Mouse (Mus musculus): ENCODE measurements around the gene Tbc1d22b.

DNA sequence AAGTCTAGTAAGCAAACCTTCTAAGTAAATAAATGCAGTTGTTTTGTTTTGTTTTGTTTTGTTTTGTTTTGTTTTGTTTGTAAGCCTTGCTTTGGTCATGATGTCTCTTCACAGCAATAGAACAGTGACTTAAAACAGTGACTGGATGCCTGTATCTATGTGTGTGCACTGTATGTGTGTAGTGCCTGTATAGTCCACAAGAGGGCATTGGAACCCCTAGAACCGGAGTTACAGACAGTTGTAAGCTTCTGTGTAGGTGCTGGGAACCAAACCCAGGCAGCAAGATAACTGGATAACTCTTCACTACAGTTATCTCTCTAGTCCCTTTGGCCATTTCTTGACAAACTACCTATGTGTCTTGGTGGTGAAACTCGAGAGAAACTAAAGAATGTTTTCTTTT, 24.0 kb upstream of the Tbc1d22b start:
- no peak for TF ChIP-seq POLR2AphosphoS5 (IDR thresholded peaks at IDR 0.05; ENCODE audit: insufficient replicate concordance, low read depth, low read length)
- no peak for TF ChIP-seq CTCF (IDR thresholded peaks at IDR 0.05; ENCODE audit: low read depth, low read length)
- no peak for TF ChIP-seq GATA1 (IDR thresholded peaks at IDR 0.05; ENCODE audit: borderline replicate concordance, low read length)
- no peak for TF ChIP-seq TAL1 (conservative IDR thresholded peaks at IDR 0.05; ENCODE audit: low read depth, low read length)
- no peak for TF ChIP-seq GATA2 (IDR thresholded peaks at IDR 0.05; ENCODE audit: borderline replicate concordance, low read depth, low read length)

Data from G1E (cell line).